Mouse (Mus musculus) thymus, postnatal 14 days (tissue): Measurements from ENCODE around the gene Plekhh3.

Source experiments
- DNase-seq: peaks from one replicate; pipeline ENCODE4 v3.0.0; 2021

Plekhh3 gene

DNA sequence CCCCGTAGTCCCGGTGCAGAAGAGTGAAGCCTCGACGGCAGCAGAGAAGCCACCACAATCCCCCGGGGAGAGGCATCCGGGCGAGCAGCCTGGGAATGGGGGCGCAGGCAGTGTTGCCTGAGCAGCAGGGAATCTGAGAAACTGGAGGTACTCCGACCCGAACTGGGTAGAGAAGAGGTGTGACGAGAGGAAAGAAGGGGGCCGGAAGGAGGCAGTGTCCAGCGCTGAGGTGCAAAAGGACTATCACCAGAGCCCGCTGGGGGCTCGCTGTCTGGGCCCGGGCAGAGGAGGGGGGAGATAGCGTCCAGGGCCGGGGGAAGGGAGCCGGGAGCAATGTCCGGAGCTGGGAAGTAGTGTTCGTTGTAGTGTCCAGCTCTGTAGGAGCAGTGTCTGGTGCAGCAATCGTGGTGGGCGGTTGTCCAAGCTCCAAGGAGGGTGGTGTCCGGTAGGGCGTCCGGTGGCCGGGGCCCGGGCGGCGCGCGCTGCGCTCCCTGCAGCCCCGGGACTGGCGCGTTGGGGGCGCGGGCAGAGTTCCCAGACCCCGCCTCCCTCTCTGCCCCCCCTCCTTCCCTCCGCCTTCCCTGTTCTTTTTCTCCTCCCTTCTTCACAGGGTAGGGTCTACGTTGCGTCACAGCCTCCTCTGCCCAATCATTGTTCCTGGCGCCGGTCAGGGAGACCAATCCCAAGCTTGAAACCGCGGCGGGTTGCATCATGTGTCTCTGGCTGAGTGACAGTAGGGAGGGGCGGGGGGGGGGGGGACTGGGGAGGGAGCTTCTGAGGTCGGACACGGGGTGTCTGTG, at the start of gene Plekhh3:
Plekhh3 (minus strand) TSS at position 541 of the 800 bp plus-strand sequence.
- peak; percentile 89 for DNase-seq

GRCm38 (mm10) chr11:101220853-101221252, 49.7 kb upstream of the Plekhh3 start:
- no peak for DNase-seq

DNA sequence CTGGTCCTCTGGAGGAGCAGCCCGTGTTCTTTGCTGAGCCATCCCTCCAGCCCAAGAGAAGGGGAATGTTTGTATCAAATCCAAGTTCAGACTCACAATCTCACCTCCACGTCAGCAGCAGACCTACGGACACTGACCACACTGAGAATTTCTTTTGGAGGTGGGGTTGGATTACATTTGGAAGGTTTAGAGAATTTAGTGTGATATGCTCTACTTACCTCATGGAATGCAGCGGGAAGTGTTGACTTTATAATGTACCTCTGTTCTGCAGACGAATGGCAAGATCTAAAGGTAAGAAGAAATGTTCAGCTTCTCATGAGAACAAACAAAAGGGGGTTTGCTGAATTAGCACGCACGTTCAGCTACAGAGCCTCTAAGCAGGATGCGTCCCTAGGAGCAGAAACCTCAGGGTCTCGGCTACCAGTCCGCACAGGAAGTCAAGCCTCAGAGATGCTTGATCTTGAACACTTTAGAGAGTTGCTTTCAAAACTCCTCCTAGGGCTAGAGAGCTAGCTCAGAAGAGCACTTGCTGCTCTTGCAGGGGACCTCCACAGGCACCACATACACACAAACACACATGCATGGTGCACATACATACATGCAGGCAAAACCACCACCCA, 47.4 kb upstream of the Plekhh3 start:
- DNase-seq: peak; percentile 65

DNA sequence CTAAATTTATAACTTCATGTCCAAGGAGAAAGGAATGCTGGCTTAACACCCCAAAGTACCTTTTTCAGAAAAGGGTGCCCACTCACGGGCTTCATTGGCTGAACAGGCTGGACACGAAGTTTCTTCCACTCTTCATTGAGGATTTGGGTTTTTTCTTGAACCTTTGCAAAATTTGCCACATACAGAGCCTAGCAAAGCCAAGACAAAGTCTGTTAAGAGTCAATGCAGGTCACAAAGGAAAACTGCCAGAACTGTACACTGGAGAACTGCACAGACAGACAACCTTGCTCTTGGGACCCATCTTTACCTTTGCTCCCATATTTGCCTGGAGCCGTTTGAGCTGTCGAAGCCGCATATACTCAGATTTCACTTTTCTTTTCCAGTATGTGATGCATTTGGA, 45.8 kb upstream of the Plekhh3 start:
- DNase-seq: no peak

DNA sequence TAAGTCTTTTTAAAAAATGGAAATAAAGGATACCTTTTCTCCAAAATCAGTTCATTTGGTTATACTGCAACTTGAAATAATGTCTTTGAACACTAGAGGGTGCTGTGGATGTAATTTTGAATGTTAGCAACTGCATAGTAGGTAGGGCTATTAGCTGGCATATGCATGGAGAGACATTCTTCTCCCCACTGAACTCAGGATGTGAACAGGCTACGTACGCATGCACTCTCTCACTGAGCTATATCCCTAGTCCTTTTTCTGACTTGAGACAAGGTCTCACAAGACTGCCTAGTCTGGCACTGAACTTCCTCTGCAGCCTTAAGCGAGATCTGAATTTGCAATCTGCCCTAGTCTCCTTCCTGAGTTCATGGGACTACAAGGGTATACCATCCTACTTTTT, 40.8 kb upstream of the Plekhh3 start:
- DNase-seq: peak; percentile 54

GRCm38 (mm10) chr11:101200986-101201385, 29.8 kb upstream of the Plekhh3 start:
- DNase-seq: peak; percentile 81

GRCm38 (mm10) chr11:101199555-101199954, 28.4 kb upstream of the Plekhh3 start:
- no peak for DNase-seq

GRCm38 (mm10) chr11:101196175-101196574, 25.0 kb upstream of the Plekhh3 start:
- peak; percentile 32 for DNase-seq

DNA sequence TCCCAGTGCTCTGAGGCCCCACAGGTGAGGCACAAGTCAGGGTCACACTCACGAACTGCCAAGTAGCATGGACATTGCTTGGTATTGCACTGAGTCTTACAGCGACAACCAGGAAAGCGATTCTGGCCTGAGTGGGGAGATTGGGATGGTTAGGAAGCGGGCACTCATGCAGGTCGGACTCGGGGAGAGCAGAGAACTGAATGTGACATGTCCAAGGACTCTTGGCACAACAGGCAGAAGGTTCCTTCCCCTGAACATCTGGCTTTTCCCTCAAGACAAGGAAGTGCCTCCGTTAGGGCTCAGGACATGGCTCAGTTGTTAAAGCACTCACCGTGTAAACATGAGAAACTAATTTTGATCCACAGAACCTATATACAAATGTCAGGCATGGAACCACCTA, 24.4 kb upstream of the Plekhh3 start:
- no peak for DNase-seq

DNA sequence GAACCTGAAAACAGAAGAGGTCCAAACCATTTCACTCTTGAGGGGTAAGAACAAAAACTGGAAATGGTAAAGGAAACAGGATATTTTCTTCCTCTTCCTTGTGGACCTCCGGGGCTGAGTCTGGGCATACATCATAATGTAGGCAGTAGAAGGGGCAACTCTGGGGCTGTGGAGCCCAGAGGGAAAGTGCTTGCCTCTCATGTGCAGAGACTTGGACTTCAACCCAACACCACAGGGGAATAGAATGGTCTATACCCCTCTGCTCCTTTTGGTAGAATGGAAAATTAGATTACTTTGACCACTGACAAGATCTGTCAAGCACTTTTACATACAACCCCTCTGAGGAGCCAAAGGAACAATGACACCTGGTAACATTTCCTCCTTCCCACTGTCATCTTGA, 23.9 kb upstream of the Plekhh3 start:
- no peak for DNase-seq

GRCm38 (mm10) chr11:101194643-101195042, 23.5 kb upstream of the Plekhh3 start:
- DNase-seq: peak; percentile 50

GRCm38 (mm10) chr11:101194137-101194536, 23.0 kb upstream of the Plekhh3 start:
- no peak for DNase-seq

GRCm38 (mm10) chr11:101193076-101193475, 21.9 kb upstream of the Plekhh3 start:
- DNase-seq: no peak

GRCm38 (mm10) chr11:101192646-101193045, 21.5 kb upstream of the Plekhh3 start:
- no peak for DNase-seq

- no peak for DNase-seq
Measured at GRCm38 (mm10) chr11:101191919-101192470, 20.8 kb upstream of the Plekhh3 start.

DNA sequence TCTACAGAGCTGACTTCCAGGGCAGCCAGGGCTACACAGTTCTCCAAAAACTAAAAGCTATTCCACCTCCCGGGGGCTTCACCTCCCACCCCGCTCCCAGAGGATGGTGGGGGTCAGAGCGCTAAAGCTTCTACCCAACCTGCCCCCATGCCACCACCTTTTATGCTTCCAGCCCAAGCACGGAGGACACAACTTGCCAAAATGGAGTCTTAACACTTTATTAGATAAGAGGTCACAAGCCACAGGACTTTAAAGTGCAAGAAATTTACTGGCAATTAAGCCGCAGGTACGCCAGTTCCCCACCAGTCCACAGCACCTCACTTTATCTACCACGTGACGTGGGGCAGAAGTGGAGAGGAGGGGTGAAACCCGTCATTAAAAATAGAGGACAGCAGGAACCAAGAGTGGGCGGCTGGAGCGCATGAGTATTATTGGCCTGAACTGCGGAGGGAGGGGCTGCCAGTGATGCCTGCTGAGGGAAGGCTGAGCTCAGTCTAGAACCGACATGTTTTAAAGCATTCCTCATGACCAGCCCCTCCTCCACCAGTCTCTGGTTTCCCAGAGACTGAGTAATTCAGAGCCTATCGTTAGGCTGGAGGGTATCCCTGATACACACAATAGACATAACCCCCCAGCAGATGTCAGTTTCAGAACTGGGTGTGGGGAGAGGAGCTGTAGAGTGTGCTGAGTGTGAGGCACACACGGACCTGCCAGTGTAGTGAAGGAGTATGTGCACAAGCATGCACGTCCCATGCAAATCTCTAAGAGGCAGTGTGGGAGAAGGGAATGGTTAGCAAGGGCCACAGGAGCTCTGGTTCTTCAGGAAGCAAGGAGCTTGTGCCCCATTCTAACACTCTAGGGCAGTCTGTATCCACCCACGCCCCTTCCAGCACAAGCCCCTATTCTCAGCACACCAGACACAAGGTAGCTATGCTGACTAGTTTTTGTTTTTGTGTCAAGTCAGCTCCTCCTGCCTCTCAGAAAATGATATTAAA, 20.1 kb upstream of the Plekhh3 start:
- DNase-seq: no peak

GRCm38 (mm10) chr11:101190181-101190912, 19.2 kb upstream of the Plekhh3 start:
- DNase-seq: no peak

DNA sequence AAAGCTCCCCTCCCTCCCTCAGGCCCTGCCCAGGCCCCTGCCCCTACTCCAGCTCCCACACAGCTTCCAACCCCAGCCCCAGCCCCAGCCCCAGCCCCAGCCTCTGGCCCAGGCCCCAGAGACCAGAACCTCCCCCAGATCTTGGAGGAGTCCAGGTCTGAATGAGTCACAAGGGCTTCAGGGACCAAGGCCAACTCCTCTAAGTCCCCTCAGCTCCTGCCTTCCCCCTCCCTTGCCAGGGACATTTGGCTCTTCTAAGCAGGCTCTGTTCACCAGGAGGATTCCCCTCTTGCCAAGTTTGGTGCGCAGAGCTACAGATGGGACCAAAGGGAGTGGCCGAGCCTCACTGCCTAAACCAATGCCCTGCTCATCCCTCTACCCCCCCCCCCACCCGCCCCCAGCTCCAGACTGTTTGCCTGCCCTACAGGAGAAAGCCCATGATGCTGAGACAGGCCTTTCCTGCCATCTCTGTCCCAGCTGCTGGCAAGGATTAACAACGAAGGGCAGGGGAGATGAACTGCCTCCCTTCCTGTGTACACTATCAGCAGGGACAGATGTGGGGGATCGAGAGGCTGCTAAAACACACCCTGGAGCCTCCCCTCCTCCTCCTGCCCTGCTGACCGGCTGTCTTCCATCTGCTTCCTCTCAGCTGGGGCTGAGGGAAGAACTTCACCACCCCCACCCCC, 18.5 kb upstream of the Plekhh3 start:
- no peak for DNase-seq

GRCm38 (mm10) chr11:101188166-101188805, 17.1 kb upstream of the Plekhh3 start:
- no peak for DNase-seq

GRCm38 (mm10) chr11:101187541-101187940, 16.4 kb upstream of the Plekhh3 start:
- DNase-seq: no peak
